Mouse (Mus musculus) neural tube, embryonic 12.5 days (tissue): ENCODE measurements around the gene Wnt2b. TPM values are rescaled to one million over a fixed set of nuclear protein-coding genes. Genes with fewer than 3 reads are reported as not detected.

Experiments used
- ATAC-seq: fragments of 200-750 bp; cut with Nextera tagmentation; 2 replicates; pipeline ENCODE4 v1.8.0; 2017; ENCODE audit warnings: low read depth, mild to moderate bottlenecking, moderate TSS enrichment, moderate library complexity; ENCODE audit not compliant: low FRiP score
- H3K27ac ChIP-seq: fragments of 300-500 bp; sonication (generic); 2 replicates; pipeline ENCODE4 v1.5.1; 2016
- H3K27me3 ChIP-seq: fragments of 300-500 bp; sonication (generic); replicated peaks from 2 replicates; pipeline ENCODE4 v1.6.1; 2016; ENCODE audit warnings: mild to moderate bottlenecking
- H3K36me3 ChIP-seq: fragments of 300-500 bp; sonication (generic); 2 replicates; pipeline ENCODE4 v1.6.1; 2016; ENCODE audit warnings: mild to moderate bottlenecking
- H3K4me1 ChIP-seq: fragments of 300-500 bp; sonication (generic); 2 replicates; pipeline ENCODE4 v1.6.1; 2016
- H3K4me2 ChIP-seq: fragments of 300-500 bp; sonication (generic); replicated peaks from 2 replicates; pipeline ENCODE4 v1.6.1; 2016; ENCODE audit warnings: mild to moderate bottlenecking
- H3K4me3 ChIP-seq: fragments of 300-500 bp; sonication (generic); 2 replicates; pipeline ENCODE4 v1.5.1; 2016
- H3K9ac ChIP-seq: fragments of 300-500 bp; sonication (generic); 2 replicates; pipeline ENCODE4 v1.6.1; 2016; ENCODE audit warnings: mild to moderate bottlenecking
- H3K9me3 ChIP-seq: fragments of 300-500 bp; sonication (generic); 2 replicates; pipeline ENCODE4 v1.6.1; 2016; ENCODE audit warnings: mild to moderate bottlenecking
- WGBS: fragments of 180-500 bp; shearing (Covaris S2); methylation state at CpG from one replicate; pipeline ENCODE4 v1.1.7; 2016; 5-methylcytosine and 5-hydroxymethylcytosine counted together
- polyA plus RNA-seq: library from polyadenylated mRNA; unstranded; fragments of >200 nt; fragmentation: Nextera tagmentation; extraction: Ambion mirVana; gene quantifications from 2 replicates; pipeline ENCODE4 v1.2.1, GENCODE M21; 2016

The Wnt2b gene
- polyA plus RNA-seq, 1 experiment from 2014 or later: 0.72 TPM

GRCm38 (mm10) chr3:104937728-104938305 is 23.9 kb downstream of the Wnt2b start:
- Histone ChIP-seq H3K9me3 (no peaks in the 10 kb centered on the region), H3K27ac (no peak overlapping the region), H3K4me1 (peaks cover 3% of the 10 kb centered on the region), H3K36me3 (0 out of 2 replicates have a peak, but pooled peaks cover 10% of the 10 kb centered on the region), H3K4me3 (no peak overlapping the region), H3K9ac (no peak overlapping the region), H3K27me3 (no peaks in the 10 kb centered on the region), H3K4me2 (no peak overlapping the region)
- WGBS: 90% methylated on average over 2 of the region's 2 CpGs
- ATAC-seq: no peak

GRCm38 (mm10) chr3:104929385-104929784 is 32.3 kb downstream of the Wnt2b start:
- ATAC-seq: no peak
- no peak overlapping the region for H3K9ac ChIP-seq

GRCm38 (mm10) chr3:104914986-104915385 is 46.7 kb downstream of the Wnt2b start:
- Histone ChIP-seq H3K4me1 (no peaks in the 10 kb centered on the region), H3K27ac (no peak overlapping the region), H3K9me3 (no peaks in the 10 kb centered on the region), H3K4me2 (no peak overlapping the region), H3K27me3 (no peaks in the 10 kb centered on the region), H3K36me3 (peaks cover 13% of the 10 kb centered on the region), H3K4me3 (no peak overlapping the region), H3K9ac (no peak overlapping the region)
- WGBS: 55% methylated on average over 3 of the region's 3 CpGs
- no peak for ATAC-seq

More at GRCm38 (mm10) chr3:104929385-104929784, 32.3 kb downstream of the Wnt2b start:
- Histone ChIP-seq H3K4me3 (no peak overlapping the region), H3K36me3 (peaks cover 20% of the 10 kb centered on the region; the same call in 1 of the 2 replicates), H3K4me2 (no peak overlapping the region), H3K27me3 (no peaks in the 10 kb centered on the region), H3K9me3 (no peaks in the 10 kb centered on the region), H3K27ac (no peak overlapping the region), H3K4me1 (no peaks in the 10 kb centered on the region)
- WGBS: 97% methylated on average over 6 of the region's 6 CpGs

GRCm38 (mm10) chr3:104909195-104909594 is 52.5 kb downstream of the Wnt2b start:
- Histone ChIP-seq H3K4me1 (no peaks in the 10 kb centered on the region), H3K27ac (no peak overlapping the region), H3K4me3 (no peak overlapping the region), H3K4me2 (no peak overlapping the region), H3K27me3 (no peaks in the 10 kb centered on the region), H3K9ac (no peak overlapping the region), H3K36me3 (peaks cover 28% of the 10 kb centered on the region), H3K9me3 (no peaks in the 10 kb centered on the region)
- WGBS: 82% methylated on average over 6 of the region's 6 CpGs
- no peak for ATAC-seq

- Histone ChIP-seq H3K4me3 (no peak overlapping the region), H3K4me2 (no peak overlapping the region), H3K9ac (no peak overlapping the region), H3K27me3 (no peaks in the 10 kb centered on the region), H3K9me3 (no peaks in the 10 kb centered on the region), H3K36me3 (peaks cover 25% of the 10 kb centered on the region), H3K27ac (no peak overlapping the region), H3K4me1 (no peaks in the 10 kb centered on the region)
- ATAC-seq: no peak
- WGBS: 86% methylated on average over 3 of the region's 3 CpGs
Measured at GRCm38 (mm10) chr3:104906007-104906406, 55.7 kb downstream of the Wnt2b start.

GRCm38 (mm10) chr3:104905389-104905788 is 56.3 kb downstream of the Wnt2b start:
- WGBS: 93% methylated on average over 4 of the region's 4 CpGs
- Histone ChIP-seq H3K27me3 (no peaks in the 10 kb centered on the region), H3K27ac (no peak overlapping the region), H3K4me1 (no peaks in the 10 kb centered on the region), H3K36me3 (peaks cover 22% of the 10 kb centered on the region), H3K4me2 (no peak overlapping the region), H3K9me3 (no peaks in the 10 kb centered on the region), H3K9ac (no peak overlapping the region), H3K4me3 (no peak overlapping the region)
- ATAC-seq: no peak

- 93% methylated on average over 4 of the region's 4 CpGs for WGBS
- no peaks in the 10 kb centered on the region for H3K9me3 ChIP-seq
- ATAC-seq: no peak
- no peak overlapping the region for H3K4me3 ChIP-seq
- no peak overlapping the region for H3K9ac ChIP-seq
- no peak overlapping the region for H3K4me2 ChIP-seq
- H3K36me3 ChIP-seq: peaks cover 32% of the 10 kb centered on the region
- no peaks in the 10 kb centered on the region for H3K27me3 ChIP-seq
- H3K27ac ChIP-seq: no peak overlapping the region
- H3K4me1 ChIP-seq: no peaks in the 10 kb centered on the region
Measured at GRCm38 (mm10) chr3:104901154-104901553, 60.6 kb downstream of the Wnt2b start.

GRCm38 (mm10) chr3:104896141-104896540 is 65.6 kb downstream of the Wnt2b start:
- Histone ChIP-seq H3K4me3 (no peak overlapping the region), H3K27ac (no peak overlapping the region), H3K9me3 (no peaks in the 10 kb centered on the region), H3K27me3 (no peaks in the 10 kb centered on the region), H3K4me1 (no peaks in the 10 kb centered on the region), H3K36me3 (peaks cover 30% of the 10 kb centered on the region), H3K4me2 (no peak overlapping the region), H3K9ac (no peak overlapping the region)
- no peak for ATAC-seq
- 91% methylated on average over 3 of the region's 3 CpGs for WGBS

Other genes starting within 250 kb of the Wnt2b start
- gene Ppm1j, start 180.9 kb downstream of the Wnt2b start, polyA plus RNA-seq: 1.2 and 1.5 TPM in 2 replicates
- not detected in 2 replicates for gene Fam19a3, start 180.1 kb downstream of the Wnt2b start, polyA plus RNA-seq
- 101 and 102 TPM in 2 replicates for gene Rhoc, start 173.5 kb downstream of the Wnt2b start, polyA plus RNA-seq
- gene Mov10, start 143.4 kb downstream of the Wnt2b start, polyA plus RNA-seq: 18.5 and 26.8 TPM in 2 replicates
- gene St7l, start 97.9 kb downstream of the Wnt2b start, polyA plus RNA-seq: 40.5 and 43.2 TPM in 2 replicates
- gene Capza1, start 97.4 kb downstream of the Wnt2b start, polyA plus RNA-seq: 203 and 216 TPM in 2 replicates
- gene Cttnbp2nl, start 91.2 kb upstream of the Wnt2b start, polyA plus RNA-seq: 60.0 and 61.5 TPM in 2 replicates
- gene 4930564D02Rik, start 104.9 kb upstream of the Wnt2b start, polyA plus RNA-seq: not detected in 2 replicates